Mouse (Mus musculus) testis, adult 2 months (tissue): ENCODE results near the gene Pakap.

Experiments
- CTCF ChIP-seq: fragments of 200-500 bp; IDR thresholded peaks from 2 replicates; pipeline ENCODE4 v1.5.1; 2012; ENCODE audit warnings: low read depth, mild to moderate bottlenecking, inconsistent platforms, low read length, moderate library complexity; ENCODE audit not compliant: control insufficient read depth, insufficient read depth, insufficient replicate concordance
- POLR2A ChIP-seq: fragments of 200-500 bp; IDR thresholded peaks from 2 replicates; pipeline ENCODE4 v1.6.1; 2012; ENCODE audit warnings: low read depth, mild to moderate bottlenecking, inconsistent platforms, low read length, moderate library complexity; ENCODE audit not compliant: control insufficient read depth

DNA sequence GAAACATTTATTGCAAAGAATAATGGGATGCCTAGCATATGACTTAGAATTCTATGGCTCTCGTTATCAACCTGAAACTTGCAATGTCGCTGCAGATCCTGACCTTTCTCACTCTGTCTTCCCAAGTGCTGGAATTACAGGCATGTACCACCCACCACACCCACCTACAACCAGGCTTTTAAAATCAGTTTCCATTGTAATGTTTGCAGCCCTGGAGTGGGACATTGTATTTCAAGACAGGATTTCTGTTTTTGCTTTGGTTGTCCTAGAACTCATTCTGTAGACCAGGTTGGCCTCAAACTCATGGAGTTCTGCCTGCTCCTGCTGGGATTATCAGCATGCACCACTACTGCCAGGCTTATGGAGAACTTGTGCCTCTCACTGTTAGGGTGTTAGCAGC, 374.9 kb downstream of the Pakap start:
- TF ChIP-seq CTCF (no peak), POLR2A (no peak)
